Mouse (Mus musculus) CD4-positive, CD25-positive, alpha-beta regulatory T cell, adult 9 weeks (primary cell): ENCODE measurements around the gene Snrnp70. TPM values are rescaled to one million over a fixed set of nuclear protein-coding genes. Genes with fewer than 3 reads are reported as not detected.

ENCODE experiments used
- polyA plus RNA-seq: library from polyadenylated mRNA; unstranded; fragments of 100-300 nt; shearing (Covaris generic); gene quantifications from one replicate; pipeline ENCODE4 v1.2.1, GENCODE M21; 2017

The Snrnp70 gene
- 241 TPM for polyA plus RNA-seq

GRCm38 (mm10) chr7:45395578-45396336 is at the start of gene Snrnp70:
Gene Snrnp70 (minus strand): TSS chr7:45395742.

GRCm38 (mm10) chr7:45437521-45438276 is 42.2 kb upstream of the Snrnp70 start, which contains the start of gene Ruvbl2:
Gene Ruvbl2 (minus strand): TSS chr7:45438096.

GRCm38 (mm10) chr7:45434203-45435015 is 38.9 kb upstream of the Snrnp70 start, which contains the start of gene Gys1:
Gene Gys1 (plus strand): TSS chr7:45434844.

GRCm38 (mm10) chr7:45420615-45420919 is 25.0 kb upstream of the Snrnp70 start, which contains the start of gene Lhb:
Gene Lhb (plus strand): TSS chr7:45420820.

GRCm38 (mm10) chr7:45413113-45413863 is 17.7 kb upstream of the Snrnp70 start, which contains the start of gene Ntf5:
Gene Ntf5 (plus strand): TSS chr7:45413695.

GRCm38 (mm10) chr7:45405091-45406075 is 9.8 kb upstream of the Snrnp70 start, which contains the start of gene Kcna7:
Gene Kcna7 (plus strand): TSS chr7:45405653.

GRCm38 (mm10) chr7:45370475-45371311 is 24.8 kb downstream of the Snrnp70 start, which contains the start of gene Lin7b:
Gene Lin7b (minus strand): TSS chr7:45370583.

GRCm38 (mm10) chr7:45366652-45367019 is 28.9 kb downstream of the Snrnp70 start, which contains the start of gene Ppfia3:
Gene Ppfia3 (minus strand): TSS chr7:45367019.

GRCm38 (mm10) chr7:45335056-45335455 is 60.5 kb downstream of the Snrnp70 start, which contains the start of gene Hrc:
Gene Hrc (plus strand): TSS chr7:45335290.

GRCm38 (mm10) chr7:45333431-45333982 is 62.0 kb downstream of the Snrnp70 start, which contains the start of gene Trpm4:
Gene Trpm4 (minus strand): TSS chr7:45333780.

Other genes with a start within 250 kb of the Snrnp70 start
- 59.4 TPM for gene Pih1d1, start 241.4 kb downstream of the Snrnp70 start, polyA plus RNA-seq
- gene Aldh16a1, start 241.2 kb downstream of the Snrnp70 start, polyA plus RNA-seq, result 67.0 TPM
- not detected for gene Slc17a7, start 231.8 kb downstream of the Snrnp70 start, polyA plus RNA-seq
- not detected for gene Gfy, start 216.2 kb downstream of the Snrnp70 start, polyA plus RNA-seq
- gene Pth2, start 214.7 kb downstream of the Snrnp70 start, polyA plus RNA-seq, result not detected
- 0.32 TPM for gene Ccdc155, start 190.8 kb downstream of the Snrnp70 start, polyA plus RNA-seq
- 16.0 TPM for gene Dkkl1, start 183.6 kb downstream of the Snrnp70 start, polyA plus RNA-seq
- 2.9 TPM for gene Tead2, start 180.0 kb downstream of the Snrnp70 start, polyA plus RNA-seq
- 598 TPM for gene Cd37, start 156.6 kb downstream of the Snrnp70 start, polyA plus RNA-seq
- gene Slc6a16, start 154.7 kb downstream of the Snrnp70 start, polyA plus RNA-seq, result not detected
- gene Slc6a21, start 118.2 kb downstream of the Snrnp70 start, polyA plus RNA-seq, result not detected
- gene Trpm4, start 62.0 kb downstream of the Snrnp70 start, polyA plus RNA-seq, result 16.3 TPM
- not detected for gene Hrc, start 60.5 kb downstream of the Snrnp70 start, polyA plus RNA-seq
- not detected for gene Ppfia3, start 28.7 kb downstream of the Snrnp70 start, polyA plus RNA-seq
- gene Lin7b, start 25.2 kb downstream of the Snrnp70 start, polyA plus RNA-seq, result not detected
- gene Kcna7, start 9.9 kb upstream of the Snrnp70 start, polyA plus RNA-seq, result not detected
- 0.41 TPM for gene Ntf5, start 18.0 kb upstream of the Snrnp70 start, polyA plus RNA-seq
- gene Lhb, start 25.1 kb upstream of the Snrnp70 start, polyA plus RNA-seq, result not detected
- gene Gys1, start 39.1 kb upstream of the Snrnp70 start, polyA plus RNA-seq, result 16.5 TPM
- gene Ruvbl2, start 42.4 kb upstream of the Snrnp70 start, polyA plus RNA-seq, result 77.4 TPM
- gene Ftl1, start 64.1 kb upstream of the Snrnp70 start, polyA plus RNA-seq, result 2,511 TPM
- 228 TPM for gene Bax, start 71.2 kb upstream of the Snrnp70 start, polyA plus RNA-seq
- 1.4 TPM for gene Tulp2, start 86.1 kb upstream of the Snrnp70 start, polyA plus RNA-seq
- gene Gm45808, start 91.1 kb upstream of the Snrnp70 start, polyA plus RNA-seq, result 0.68 TPM
- 0.88 TPM for gene Dhdh, start 93.1 kb upstream of the Snrnp70 start, polyA plus RNA-seq
- 262 TPM for gene Nucb1, start 114.7 kb upstream of the Snrnp70 start, polyA plus RNA-seq
- gene Ppp1r15a, start 130.5 kb upstream of the Snrnp70 start, polyA plus RNA-seq, result 74.3 TPM
- gene Plekha4, start 130.6 kb upstream of the Snrnp70 start, polyA plus RNA-seq, result 1.0 TPM
- 1.2 TPM for gene Hsd17b14, start 159.2 kb upstream of the Snrnp70 start, polyA plus RNA-seq
- 84.3 TPM for gene Bcat2, start 174.4 kb upstream of the Snrnp70 start, polyA plus RNA-seq
- not detected for gene Fgf21, start 219.7 kb upstream of the Snrnp70 start, polyA plus RNA-seq
- gene Fut1, start 221.5 kb upstream of the Snrnp70 start, polyA plus RNA-seq, result not detected
- gene Izumo1, start 226.1 kb upstream of the Snrnp70 start, polyA plus RNA-seq, result not detected
- gene Rasip1, start 231.7 kb upstream of the Snrnp70 start, polyA plus RNA-seq, result 0.51 TPM
- 1.3 TPM for gene Mamstr, start 244.2 kb upstream of the Snrnp70 start, polyA plus RNA-seq